Mouse (Mus musculus) kidney, embryonic 14.5 days (tissue): ENCODE results near the gene Shq1. TPM values are rescaled to one million over a fixed set of nuclear protein-coding genes. Genes with fewer than 3 reads are reported as not detected.

ENCODE experiments used
- ATAC-seq: fragments of 200-750 bp; cut with Nextera tagmentation; 2 replicates; pipeline ENCODE4 v1.8.0; 2017; ENCODE audit warnings: moderate number of reproducible peaks, mild to moderate bottlenecking, moderate TSS enrichment, moderate library complexity; ENCODE audit not compliant: low FRiP score, low TSS enrichment
- H3K27ac ChIP-seq: fragments of 300-500 bp; sonication (generic); 2 replicates; pipeline ENCODE4 v1.5.1; 2014; ENCODE audit warnings: low read depth, mild to moderate bottlenecking, low read length, moderate library complexity, mixed read lengths
- H3K27me3 ChIP-seq: fragments of 300-500 bp; sonication (generic); 2 replicates; pipeline ENCODE4 v1.6.1; 2014; ENCODE audit warnings: mild to moderate bottlenecking, low read length; ENCODE audit not compliant: control insufficient read depth, insufficient read depth
- H3K36me3 ChIP-seq: fragments of 300-500 bp; sonication (generic); 2 replicates; pipeline ENCODE4 v1.6.1; 2014; ENCODE audit warnings: low read length, mixed read lengths; ENCODE audit not compliant: control insufficient read depth, insufficient read depth
- H3K4me1 ChIP-seq: fragments of 300-500 bp; sonication (generic); 2 replicates; pipeline ENCODE4 v1.6.1; 2014; ENCODE audit warnings: low read length, mixed read lengths; ENCODE audit not compliant: control insufficient read depth, insufficient read depth
- H3K4me2 ChIP-seq: fragments of 300-500 bp; sonication (generic); replicated peaks from 2 replicates; pipeline ENCODE4 v1.6.1; 2014; ENCODE audit warnings: low read depth, mild to moderate bottlenecking, low read length
- H3K4me3 ChIP-seq: fragments of 300-500 bp; sonication (generic); 2 replicates; pipeline ENCODE4 v1.5.1; 2014; ENCODE audit warnings: mild to moderate bottlenecking, low read length
- H3K9ac ChIP-seq: fragments of 300-500 bp; sonication (generic); 2 replicates; pipeline ENCODE4 v1.6.1; 2014; ENCODE audit warnings: low read depth, mild to moderate bottlenecking, low read length, moderate library complexity
- H3K9me3 ChIP-seq: fragments of 300-500 bp; sonication (generic); 2 replicates; pipeline ENCODE4 v1.6.1; 2016; ENCODE audit warnings: low read length; ENCODE audit not compliant: control insufficient read depth
- WGBS: fragments of 180-500 bp; shearing (Covaris S2); extraction: QIAGEN DNeasy Blood & Tissue Kit; methylation state at CpG from one replicate; pipeline ENCODE4 v1.1.7; 2014; 5-methylcytosine and 5-hydroxymethylcytosine counted together
- polyA plus RNA-seq: library from polyadenylated mRNA; unstranded; fragments of >200 nt; fragmentation: Nextera tagmentation; extraction: Ambion mirVana; gene quantifications from 2 replicates; pipeline ENCODE4 v1.2.1, GENCODE M21; 2014

Gene Shq1
- polyA plus RNA-seq, 1 experiment from 2014 or later, result 20.1 TPM

DNA sequence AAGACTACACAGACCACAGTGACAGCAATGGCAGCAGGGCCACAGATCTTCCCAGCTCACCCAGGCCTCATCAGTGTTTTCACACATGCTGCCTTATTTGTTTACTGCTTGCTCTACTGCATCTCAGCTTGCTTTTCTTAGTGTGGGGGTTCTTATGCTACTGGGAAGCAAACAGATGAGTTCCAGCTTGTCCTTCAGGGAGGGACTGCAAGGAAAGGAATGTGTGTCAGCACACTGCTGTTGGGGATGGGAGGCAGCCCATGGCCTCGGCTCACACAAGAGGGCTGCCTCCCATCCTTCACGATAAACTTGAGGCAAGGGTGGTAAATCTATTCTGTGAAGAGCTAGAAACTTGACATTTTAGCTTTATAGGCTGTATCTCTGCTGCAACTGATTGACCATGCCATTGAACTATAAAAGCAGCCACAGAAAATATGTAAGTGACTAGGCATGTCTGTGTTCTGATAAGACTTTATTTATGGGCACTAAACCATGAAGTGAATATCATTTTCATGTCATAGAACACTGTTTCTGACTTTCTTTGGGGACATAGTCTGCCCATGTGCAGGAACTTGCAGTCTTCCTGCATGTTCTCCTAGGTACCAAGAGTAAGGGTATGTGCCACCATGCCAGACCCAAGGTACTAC lies 48.0 kb downstream of the Shq1 start:
- peaks cover 3% of the 10 kb centered on the region; the same call in 1 of the 2 replicates for H3K36me3 ChIP-seq
- no peaks in the 10 kb centered on the region for H3K4me1 ChIP-seq
- H3K4me3 ChIP-seq, result no peak overlapping the region
- no peaks in the 10 kb centered on the region for H3K9me3 ChIP-seq
- H3K27ac ChIP-seq, result no peak overlapping the region
- 35% methylated on average over 2 of the region's 2 CpGs for WGBS
- H3K4me2 ChIP-seq, result no peak overlapping the region
- no peak overlapping the region for H3K9ac ChIP-seq
- no peak for ATAC-seq
- H3K27me3 ChIP-seq, result no peaks in the 10 kb centered on the region

- Histone ChIP-seq H3K4me3 (no peak overlapping the region), H3K9me3 (no peaks in the 10 kb centered on the region), H3K9ac (no peak overlapping the region), H3K4me2 (no peak overlapping the region), H3K27me3 (no peaks in the 10 kb centered on the region), H3K4me1 (no peaks in the 10 kb centered on the region), H3K36me3 (no peaks in the 10 kb centered on the region), H3K27ac (no peak overlapping the region)
- 84% methylated on average over 3 of the region's 3 CpGs for WGBS
- ATAC-seq, result no peak
These were observed 50.5 kb downstream of the Shq1 start for GRCm38 (mm10) chr6:100620411-100620810.

GRCm38 (mm10) chr6:100619309-100619708 lies 51.6 kb downstream of the Shq1 start:
- Histone ChIP-seq H3K4me1 (no peaks in the 10 kb centered on the region), H3K27me3 (no peaks in the 10 kb centered on the region), H3K4me3 (no peak overlapping the region), H3K27ac (no peak overlapping the region), H3K9me3 (no peaks in the 10 kb centered on the region), H3K4me2 (no peak overlapping the region), H3K9ac (no peak overlapping the region), H3K36me3 (no peaks in the 10 kb centered on the region)
- ATAC-seq, result no peak
- 84% methylated on average over 7 of the region's 7 CpGs for WGBS

DNA sequence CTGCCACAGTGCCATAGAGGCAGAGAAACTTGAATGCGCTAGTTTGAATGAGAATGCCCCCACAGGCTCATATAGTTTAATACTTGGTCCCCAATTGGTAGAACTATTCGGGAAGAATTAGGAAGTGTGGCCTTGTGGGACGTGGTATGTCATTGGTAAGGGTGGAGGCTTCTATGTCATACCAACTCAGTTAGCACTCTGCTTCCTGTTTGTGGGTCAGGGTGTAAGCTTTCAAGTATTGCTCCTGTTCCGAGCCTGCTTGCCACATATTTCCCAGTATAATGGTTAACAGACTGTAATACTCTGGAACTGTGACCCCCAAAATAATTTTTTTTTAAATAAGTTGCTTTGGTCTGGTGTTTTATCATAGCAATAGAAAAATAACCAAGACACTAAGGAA lies 54.8 kb downstream of the Shq1 start:
- Histone ChIP-seq H3K27ac (no peak overlapping the region), H3K36me3 (no peaks in the 10 kb centered on the region), H3K4me2 (no peak overlapping the region), H3K9me3 (no peaks in the 10 kb centered on the region), H3K4me3 (no peak overlapping the region), H3K27me3 (no peaks in the 10 kb centered on the region), H3K4me1 (no peaks in the 10 kb centered on the region), H3K9ac (no peak overlapping the region)
- WGBS, result 90% methylated on average over 4 of the region's 4 CpGs
- ATAC-seq, result no peak

DNA sequence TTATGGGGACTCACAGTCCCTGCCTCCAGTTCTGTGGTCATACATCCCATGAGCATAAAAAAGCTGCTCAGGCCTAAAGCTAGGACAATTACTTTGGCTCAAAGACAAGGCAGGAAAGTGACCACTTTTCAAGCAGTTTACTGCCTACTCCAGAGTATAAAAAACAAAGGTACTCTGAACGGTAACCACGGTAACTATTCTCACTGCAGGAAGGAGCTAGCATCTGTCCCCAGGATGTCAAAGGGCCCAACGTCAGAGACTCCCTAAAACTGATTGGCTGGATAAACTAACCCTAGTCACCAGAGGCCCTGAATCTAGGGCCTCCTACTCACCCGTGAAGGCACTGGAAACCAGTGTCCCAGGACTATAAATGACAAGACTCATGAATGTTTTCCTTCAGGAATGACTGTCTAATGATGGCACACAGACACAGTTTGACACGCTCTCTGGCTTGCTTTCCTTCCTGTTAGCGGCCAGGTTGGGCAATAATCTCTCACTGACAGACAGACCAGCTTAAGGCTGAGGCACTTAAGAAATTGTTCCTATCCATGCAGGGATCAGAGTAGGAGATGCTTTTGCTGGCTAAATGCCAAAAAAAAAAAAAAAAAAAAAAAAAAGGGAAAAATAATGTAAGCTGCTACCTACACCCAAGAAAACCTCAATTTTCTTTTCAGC lies 57.2 kb downstream of the Shq1 start:
- Histone ChIP-seq H3K9me3 (no peaks in the 10 kb centered on the region), H3K4me2 (no peak overlapping the region), H3K27ac (no peak overlapping the region), H3K36me3 (no peaks in the 10 kb centered on the region), H3K27me3 (no peaks in the 10 kb centered on the region), H3K4me3 (no peak overlapping the region), H3K9ac (no peak overlapping the region), H3K4me1 (no peaks in the 10 kb centered on the region)
- 38% methylated on average over 6 of the region's 6 CpGs for WGBS
- no peak for ATAC-seq

DNA sequence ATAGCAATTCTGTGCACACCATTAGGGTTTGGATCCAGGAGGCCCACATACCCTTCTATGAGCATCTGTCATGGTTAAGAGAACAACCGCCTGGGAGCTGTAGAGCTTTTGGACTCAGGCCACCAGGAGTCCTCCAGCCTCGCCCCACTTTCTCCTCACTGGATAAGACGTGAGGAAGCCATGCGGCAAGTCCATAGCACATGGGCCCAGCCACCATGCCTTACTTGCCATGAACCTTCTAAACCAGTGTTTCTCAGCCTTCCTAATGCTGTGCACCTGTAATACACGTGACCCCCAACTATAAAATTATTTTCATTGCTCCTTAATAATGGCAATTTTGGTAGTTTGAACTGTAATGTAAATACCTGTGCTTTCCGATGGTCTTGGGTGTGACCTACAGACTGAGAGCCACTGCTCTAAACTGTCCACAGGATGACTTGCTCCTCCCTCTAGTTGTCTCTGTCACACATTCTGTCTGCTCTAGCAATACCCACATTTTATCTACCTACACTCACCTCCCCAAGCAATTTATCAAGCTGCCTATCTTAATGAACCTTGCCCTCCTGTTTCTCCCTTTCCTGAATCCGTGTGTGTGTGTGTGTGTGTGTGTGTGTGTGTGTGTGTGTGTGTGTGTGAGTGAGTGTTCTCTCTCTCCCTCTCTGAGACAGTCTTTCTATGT lies 59.9 kb downstream of the Shq1 start:
- no peak overlapping the region for H3K4me2 ChIP-seq
- no peak overlapping the region for H3K27ac ChIP-seq
- 82% methylated on average over 7 of the region's 7 CpGs for WGBS
- no peaks in the 10 kb centered on the region for H3K4me1 ChIP-seq
- no peaks in the 10 kb centered on the region for H3K36me3 ChIP-seq
- ATAC-seq, result no peak
- H3K9me3 ChIP-seq, result no peaks in the 10 kb centered on the region
- no peak overlapping the region for H3K9ac ChIP-seq
- no peaks in the 10 kb centered on the region for H3K27me3 ChIP-seq
- H3K4me3 ChIP-seq, result no peak overlapping the region

GRCm38 (mm10) chr6:100610182-100610581 lies 60.8 kb downstream of the Shq1 start:
- Histone ChIP-seq H3K4me3 (no peak overlapping the region), H3K9me3 (no peaks in the 10 kb centered on the region), H3K9ac (no peak overlapping the region), H3K4me2 (no peak overlapping the region), H3K4me1 (no peaks in the 10 kb centered on the region), H3K27ac (no peak overlapping the region), H3K27me3 (no peaks in the 10 kb centered on the region), H3K36me3 (no peaks in the 10 kb centered on the region)
- ATAC-seq, result no peak
- 83% methylated on average over 7 of the region's 8 CpGs for WGBS

DNA sequence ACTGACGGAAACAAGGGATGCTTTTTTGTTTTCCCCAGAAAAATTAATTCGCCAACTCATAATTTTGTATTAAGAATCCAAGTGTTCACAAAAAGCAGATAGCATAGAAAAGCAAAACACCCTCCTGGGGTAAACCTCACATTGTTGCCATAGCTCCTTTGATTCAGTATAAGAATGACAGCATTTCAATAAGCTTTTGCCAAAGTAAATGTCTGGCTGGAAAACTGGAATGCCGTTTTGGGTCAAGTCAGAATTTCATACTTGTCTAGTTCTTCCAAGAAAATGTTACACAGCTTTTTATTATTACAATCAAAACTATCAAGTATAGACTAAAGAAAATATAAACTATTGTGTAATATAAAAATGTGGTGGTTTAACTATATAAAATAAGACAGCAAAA lies 61.7 kb downstream of the Shq1 start:
- 86% methylated on average over 3 of the region's 3 CpGs for WGBS
- Histone ChIP-seq H3K4me1 (no peaks in the 10 kb centered on the region), H3K27me3 (no peaks in the 10 kb centered on the region), H3K27ac (no peak overlapping the region), H3K4me2 (no peak overlapping the region), H3K4me3 (no peak overlapping the region), H3K36me3 (no peaks in the 10 kb centered on the region), H3K9ac (no peak overlapping the region), H3K9me3 (no peaks in the 10 kb centered on the region)
- no peak for ATAC-seq

DNA sequence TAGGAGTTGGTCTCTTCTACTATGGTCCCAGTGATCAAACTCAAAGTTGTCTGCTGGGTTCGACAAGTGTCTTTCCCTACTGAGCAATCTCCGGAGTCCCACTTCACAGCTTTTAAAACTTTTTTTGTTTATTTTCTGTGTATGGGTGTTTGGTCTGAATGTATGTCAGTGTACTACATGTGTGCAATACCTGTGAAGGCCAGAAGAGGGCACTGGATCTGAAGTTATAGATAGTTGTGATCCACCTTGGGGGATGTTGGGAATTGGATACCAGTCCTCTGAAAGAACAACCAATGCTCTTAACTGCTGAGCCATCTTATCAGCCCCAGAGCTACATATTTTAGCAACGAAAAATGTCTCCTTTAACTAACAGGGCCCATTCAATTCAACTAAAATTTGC lies 62.5 kb downstream of the Shq1 start:
- no peaks in the 10 kb centered on the region for H3K27me3 ChIP-seq
- no peak overlapping the region for H3K4me2 ChIP-seq
- H3K9me3 ChIP-seq, result no peaks in the 10 kb centered on the region
- H3K4me3 ChIP-seq, result no peak overlapping the region
- H3K27ac ChIP-seq, result no peak overlapping the region
- 95% methylated on average over 3 of the region's 3 CpGs for WGBS
- no peak for ATAC-seq
- no peak overlapping the region for H3K9ac ChIP-seq
- no peaks in the 10 kb centered on the region for H3K4me1 ChIP-seq
- H3K36me3 ChIP-seq, result no peaks in the 10 kb centered on the region
